Mouse (Mus musculus): ENCODE measurements around the gene Igfn1.

DNA sequence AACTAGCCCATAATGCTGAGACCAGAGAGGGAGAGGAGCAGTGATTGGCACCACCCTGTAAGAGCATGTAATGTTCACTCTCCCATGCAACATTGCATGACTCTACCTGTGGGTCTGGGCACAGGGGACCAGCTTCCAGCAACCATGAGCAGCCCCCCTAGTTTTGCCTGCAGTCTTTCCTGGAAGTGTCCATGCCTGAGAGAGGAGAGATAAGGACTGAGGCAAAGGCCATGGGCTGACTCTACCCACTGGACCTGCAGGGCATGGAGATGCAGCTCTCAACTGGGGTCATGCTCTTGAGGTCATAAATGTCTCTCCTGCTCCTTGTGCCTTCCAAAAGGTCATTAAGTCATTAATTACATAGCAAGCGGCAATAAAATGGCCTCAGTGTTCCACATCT lies 70.1 kb downstream of the Igfn1 start:
- no peak for TF ChIP-seq GATA1 (IDR thresholded peaks at IDR 0.05; ENCODE audit: borderline replicate concordance, low read length)
- no peak for TF ChIP-seq FLI1 (IDR thresholded peaks at IDR 0.05; ENCODE audit: low read length)
